In genomic region chr4:116558151-116558882, GRCm38 (mm10) we compare ENCODE assay signal across 8 mouse cellular contexts. TPM values are rescaled to one million over a fixed set of nuclear protein-coding genes. Genes with fewer than 3 reads are reported as not detected.
DNase-seq lines count a peak whose midpoint lies in the region; ATAC-seq lines count a peak whose summit lies in the region.

No protein-coding gene starts in this region.

- peak overlapping the region; percentile 97 to 100 for H3K4me3 ChIP-seq in heart, embryonic 14.5 days (ENCODE audit: control insufficient read depth in 1 of 2, insufficient read depth in 1 of 2, low read depth in 1 of 2, low read length in 2 of 2)
- peak overlapping the region; percentile 78 for H3K4me3 ChIP-seq in heart, embryonic 15.5 days
- H3K4me3 ChIP-seq in liver, embryonic 16.5 days (ENCODE audit: low read depth, low read length) = peak overlapping the region; percentile 100

- peak overlapping the region; percentile 99; a peak in 3 of 4 replicates for H3K27ac ChIP-seq in heart, embryonic 14.5 days (replicated peaks in 1 of 2; ENCODE audit: control insufficient read depth in 1 of 2, insufficient read depth in 1 of 2, low read depth in 2 of 2, low read length in 2 of 2)
- peak overlapping the region; percentile 97 for H3K27ac ChIP-seq in heart, embryonic 15.5 days
- peak overlapping the region; percentile 99 for H3K27ac ChIP-seq in liver, embryonic 16.5 days (ENCODE audit: low read length)

- H3K4me1 ChIP-seq in heart, embryonic 14.5 days (ENCODE audit: control insufficient read depth in 2 of 2, insufficient read depth in 2 of 2, low read length in 2 of 2) = peaks cover 0 to 14% of the 10 kb centered on the region in 2 experiments; a peak in 2 of 4 replicates
- H3K4me1 ChIP-seq in heart, embryonic 15.5 days (replicated peaks) = peaks cover 9% of the 10 kb centered on the region
- H3K4me1 ChIP-seq in liver, embryonic 16.5 days (ENCODE audit: control insufficient read depth, low read depth, low read length) = peaks cover 9% of the 10 kb centered on the region

- DNase-seq in heart, adult 8-10 months (ENCODE audit: low spot score) = no peak
- DNase-seq in NIH3T3 (ENCODE audit: low read depth) = peak; percentile 29
- DNase-seq in right cerebral cortex, adult 2 months (ENCODE audit: low spot score in 2 of 2) = no peak
- DNase-seq in left cerebral cortex, adult 18-20 months (ENCODE audit: low spot score in 2 of 2) = no peak
- DNase-seq in layer of hippocampus, adult 9-11 months = no peak

- H3K9me3 ChIP-seq in heart, embryonic 14.5 days (ENCODE audit: control insufficient read depth, low read length) = no peaks in the 10 kb centered on the region
- no peaks in the 10 kb centered on the region for H3K9me3 ChIP-seq in heart, embryonic 15.5 days (replicated peaks)
- H3K9me3 ChIP-seq in liver, embryonic 16.5 days (replicated peaks; ENCODE audit: control insufficient read depth, low read length) = no peaks in the 10 kb centered on the region

- H3K36me3 ChIP-seq in heart, embryonic 14.5 days (ENCODE audit: control insufficient read depth, insufficient read depth, low read length) = peaks cover 19% of the 10 kb centered on the region
- H3K36me3 ChIP-seq in heart, embryonic 15.5 days = peaks cover 8% of the 10 kb centered on the region; the same call in 1 of the 2 replicates
- peaks cover 2% of the 10 kb centered on the region for H3K36me3 ChIP-seq in liver, embryonic 16.5 days (ENCODE audit: control insufficient read depth, insufficient read depth)

- ATAC-seq in heart, embryonic 14.5 days (ENCODE audit: insufficient number of reproducible peaks, insufficient read depth, low FRiP score, low read depth) = no peak
- ATAC-seq in heart, embryonic 15.5 days (replicated peaks; ENCODE audit: insufficient number of reproducible peaks, insufficient read depth, low FRiP score, low read depth) = no peak
- no peak for ATAC-seq in liver, embryonic 16.5 days (ENCODE audit: low read depth)

- H3K4me2 ChIP-seq in heart, embryonic 14.5 days (ENCODE audit: low read length) = peak overlapping the region; percentile 88
- H3K4me2 ChIP-seq in heart, embryonic 15.5 days = peak overlapping the region; percentile 86
- H3K4me2 ChIP-seq in liver, embryonic 16.5 days (ENCODE audit: low read depth, low read length) = peak overlapping the region; percentile 68

- H3K9ac ChIP-seq in heart, embryonic 14.5 days (ENCODE audit: low read length) = peak overlapping the region; percentile 96
- peak overlapping the region; percentile 86 for H3K9ac ChIP-seq in heart, embryonic 15.5 days
- H3K9ac ChIP-seq in liver, embryonic 16.5 days (ENCODE audit: low read depth, low read length) = peak overlapping the region; percentile 98

- 3% methylated on average over 15 of the region's 15 CpGs for WGBS in heart, embryonic 14.5 days
- 2% methylated on average over 15 of the region's 15 CpGs for WGBS in heart, embryonic 15.5 days
- WGBS in liver, embryonic 16.5 days (ENCODE audit: insufficient replicate concordance) = 2% methylated on average over 15 of the region's 15 CpGs

- no peaks in the 10 kb centered on the region for H3K27me3 ChIP-seq in heart, embryonic 14.5 days (ENCODE audit: control insufficient read depth, insufficient read depth, low read length)
- no peaks in the 10 kb centered on the region for H3K27me3 ChIP-seq in heart, embryonic 15.5 days
- no peaks in the 10 kb centered on the region for H3K27me3 ChIP-seq in liver, embryonic 16.5 days (ENCODE audit: control insufficient read depth, insufficient read depth, low read depth, low read length)

RNA-seq across cellular contexts. Expression of gene Gpbp1l1, which starts 0.9 kb away (rescaled TPM):
- polyA plus RNA-seq in heart, embryonic 14.5 days (2014; fragmentation: Nextera tagmentation; extraction: Ambion mirVana) = 38.3 and 39.9 TPM in 2 replicates
- 10 to 100 TPM; 65.2 to 87.3 (median 72.0) TPM for total RNA-seq in heart, adult 8-10 months (2022)
- polyA plus RNA-seq in heart, embryonic 15.5 days (2015; fragmentation: Nextera tagmentation; extraction: Ambion mirVana) = 24.4 and 28.0 TPM in 2 replicates
- polyA plus RNA-seq in liver, embryonic 16.5 days (2015; fragmentation: Nextera tagmentation; extraction: Ambion mirVana) = 15.3 and 16.0 TPM in 2 replicates
- total RNA-seq in left cerebral cortex, adult 18-20 months (2021) = 10 to 100 TPM; 40.5 to 47.2 TPM

RNA-seq across cellular contexts. Expression of gene Tmem69, which starts 2.6 kb away (rescaled TPM):
- 24.5 and 28.5 TPM in 2 replicates for polyA plus RNA-seq in heart, embryonic 14.5 days (2014; fragmentation: Nextera tagmentation; extraction: Ambion mirVana)
- 10 to 100 TPM; 31.5 to 34.6 (median 32.0) TPM for total RNA-seq in heart, adult 8-10 months (2022)
- polyA plus RNA-seq in heart, embryonic 15.5 days (2015; fragmentation: Nextera tagmentation; extraction: Ambion mirVana) = 24.7 and 26.9 TPM in 2 replicates
- polyA plus RNA-seq in liver, embryonic 16.5 days (2015; fragmentation: Nextera tagmentation; extraction: Ambion mirVana) = 17.8 and 20.5 TPM in 2 replicates
- total RNA-seq in left cerebral cortex, adult 18-20 months (2021) = 1 to 10 TPM; 8.6 to 9.5 TPM

RNA-seq across cellular contexts. Expression of gene Ccdc17, which starts 38.1 kb away (rescaled TPM):
- 3.2 and 5.1 TPM in 2 replicates for polyA plus RNA-seq in heart, embryonic 14.5 days (2014; fragmentation: Nextera tagmentation; extraction: Ambion mirVana)
- total RNA-seq in heart, adult 8-10 months (2022) = 1 to 10 TPM; 3.1 to 3.5 (median 3.3) TPM
- 4.3 and 4.5 TPM in 2 replicates for polyA plus RNA-seq in heart, embryonic 15.5 days (2015; fragmentation: Nextera tagmentation; extraction: Ambion mirVana)
- 2.2 and 2.4 TPM in 2 replicates for polyA plus RNA-seq in liver, embryonic 16.5 days (2015; fragmentation: Nextera tagmentation; extraction: Ambion mirVana)
- 1 to 10 TPM; 3.9 to 6.1 TPM for total RNA-seq in left cerebral cortex, adult 18-20 months (2021)

RNA-seq across cellular contexts. Expression of gene Ipp, which starts 51.0 kb away (rescaled TPM):
- 4.5 and 5.7 TPM in 2 replicates for polyA plus RNA-seq in heart, embryonic 14.5 days (2014; fragmentation: Nextera tagmentation; extraction: Ambion mirVana)
- 10 to 100 TPM; 14.0 to 19.0 (median 16.8) TPM for total RNA-seq in heart, adult 8-10 months (2022)
- polyA plus RNA-seq in heart, embryonic 15.5 days (2015; fragmentation: Nextera tagmentation; extraction: Ambion mirVana) = 14.5 and 14.8 TPM in 2 replicates
- 12.3 and 13.3 TPM in 2 replicates for polyA plus RNA-seq in liver, embryonic 16.5 days (2015; fragmentation: Nextera tagmentation; extraction: Ambion mirVana)
- total RNA-seq in left cerebral cortex, adult 18-20 months (2021) = 10 to 100 TPM; 18.4 to 19.2 TPM
